Mouse (Mus musculus): Measurements from ENCODE around the gene AL607142.1.

Gene AL607142.1

GRCm38 (mm10) chr4:120032984-120033355, 31.8 kb upstream of the AL607142.1 start:
- Histone ChIP-seq H3K9me3 (ENCODE audit: low read length) (no peaks in the 10 kb centered on the region), H3K4me3 (replicated peaks; ENCODE audit: low read length) (peak overlapping the region; percentile 82), H3K27me3 (ENCODE audit: insufficient read depth, low read length) (peaks cover 74% of the 10 kb centered on the region), H3K4me1 (replicated peaks; ENCODE audit: low read depth, low read length) (peaks cover 24% of the 10 kb centered on the region), H3K36me3 (ENCODE audit: insufficient read depth, low read length) (no peaks in the 10 kb centered on the region)
- TF ChIP-seq POU5F1 (IDR thresholded peaks at IDR 0.05; ENCODE audit: borderline replicate concordance, low read length) (no peak), CTCF (conservative IDR thresholded peaks at IDR 0.05; ENCODE audit: low read length) (no peak), NANOG (IDR thresholded peaks at IDR 0.05; ENCODE audit: borderline replicate concordance, low read length) (no peak)

DNA sequence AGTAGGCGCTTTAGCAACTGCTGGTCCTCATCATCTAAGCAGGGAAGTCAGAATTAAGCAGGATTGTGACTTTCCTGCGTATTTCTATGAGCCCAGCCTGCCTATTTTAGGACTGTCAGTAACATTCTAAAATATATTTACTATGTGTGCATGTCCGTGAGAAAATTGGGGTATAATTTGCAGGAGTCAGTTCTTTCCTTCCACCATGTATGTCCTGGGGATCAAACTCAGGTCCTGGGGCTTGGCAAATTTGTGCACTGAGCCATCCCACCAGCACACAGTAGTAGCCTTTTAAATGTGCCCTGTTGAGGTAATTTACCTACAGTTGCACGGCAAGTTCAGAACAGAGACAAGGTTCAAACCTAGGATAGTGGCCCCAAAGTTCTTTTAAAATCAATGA, 28.5 kb upstream of the AL607142.1 start:
- peaks cover 56% of the 10 kb centered on the region for H3K27me3 ChIP-seq (ENCODE audit: insufficient read depth, low read length)
- TF ChIP-seq CTCF (conservative IDR thresholded peaks at IDR 0.05; ENCODE audit: low read length) = no peak
- no peak for TF ChIP-seq POU5F1 (IDR thresholded peaks at IDR 0.05; ENCODE audit: borderline replicate concordance, low read length)
- TF ChIP-seq NANOG (IDR thresholded peaks at IDR 0.05; ENCODE audit: borderline replicate concordance, low read length) = no peak

GRCm38 (mm10) chr4:120037007-120037406, 27.8 kb upstream of the AL607142.1 start:
- no peaks in the 10 kb centered on the region for H3K36me3 ChIP-seq (ENCODE audit: insufficient read depth, low read length)
- no peak for TF ChIP-seq CTCF (conservative IDR thresholded peaks at IDR 0.05; ENCODE audit: low read length)
- TF ChIP-seq NANOG (IDR thresholded peaks at IDR 0.05; ENCODE audit: borderline replicate concordance, low read length) = no peak
- TF ChIP-seq POU5F1 (IDR thresholded peaks at IDR 0.05; ENCODE audit: borderline replicate concordance, low read length) = no peak
- H3K4me1 ChIP-seq (replicated peaks; ENCODE audit: low read depth, low read length) = peaks cover 21% of the 10 kb centered on the region
- peaks cover 49% of the 10 kb centered on the region for H3K27me3 ChIP-seq (ENCODE audit: insufficient read depth, low read length)
- no peak overlapping the region for H3K4me3 ChIP-seq (replicated peaks; ENCODE audit: low read length)
- no peaks in the 10 kb centered on the region for H3K9me3 ChIP-seq (ENCODE audit: low read length)

More for the DNA sequence above, 28.5 kb upstream of the AL607142.1 start:
- peaks cover 24% of the 10 kb centered on the region for H3K4me1 ChIP-seq (replicated peaks; ENCODE audit: low read depth, low read length)
- H3K9me3 ChIP-seq (ENCODE audit: low read length) = no peaks in the 10 kb centered on the region
- H3K4me3 ChIP-seq (replicated peaks; ENCODE audit: low read length) = no peak overlapping the region
- H3K36me3 ChIP-seq (ENCODE audit: insufficient read depth, low read length) = no peaks in the 10 kb centered on the region

DNA sequence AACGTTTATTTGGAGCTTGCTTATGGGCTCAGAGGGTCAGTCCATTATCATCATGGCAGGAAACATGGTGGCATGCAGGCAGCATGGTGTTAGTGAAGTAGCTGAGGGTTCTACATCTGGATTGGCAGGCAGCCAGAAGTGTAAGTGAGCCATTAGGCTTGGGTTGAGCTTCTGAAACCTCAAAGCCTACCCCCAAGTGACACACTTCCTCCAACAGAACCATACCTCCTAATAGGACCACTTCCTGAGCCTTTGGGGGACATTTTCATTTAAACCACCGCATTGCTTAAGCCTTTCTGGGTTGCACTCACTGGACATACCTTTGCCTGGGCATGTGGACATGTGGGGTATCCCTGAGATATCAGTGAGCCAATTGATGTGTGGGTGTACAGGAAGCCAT, 23.3 kb upstream of the AL607142.1 start:
- Histone ChIP-seq H3K9me3 (ENCODE audit: low read length) (no peaks in the 10 kb centered on the region), H3K4me1 (replicated peaks; ENCODE audit: low read depth, low read length) (peaks cover 13% of the 10 kb centered on the region), H3K36me3 (ENCODE audit: insufficient read depth, low read length) (no peaks in the 10 kb centered on the region), H3K4me3 (replicated peaks; ENCODE audit: low read length) (no peak overlapping the region), H3K27me3 (ENCODE audit: insufficient read depth, low read length) (peaks cover 12% of the 10 kb centered on the region)
- TF ChIP-seq POU5F1 (IDR thresholded peaks at IDR 0.05; ENCODE audit: borderline replicate concordance, low read length) = no peak
- no peak for TF ChIP-seq NANOG (IDR thresholded peaks at IDR 0.05; ENCODE audit: borderline replicate concordance, low read length)
- TF ChIP-seq CTCF (conservative IDR thresholded peaks at IDR 0.05; ENCODE audit: low read length) = no peak

GRCm38 (mm10) chr4:120042480-120042879, 22.3 kb upstream of the AL607142.1 start:
- TF ChIP-seq CTCF (conservative IDR thresholded peaks at IDR 0.05; ENCODE audit: low read length) (no peak), NANOG (IDR thresholded peaks at IDR 0.05; ENCODE audit: borderline replicate concordance, low read length) (no peak), POU5F1 (IDR thresholded peaks at IDR 0.05; ENCODE audit: borderline replicate concordance, low read length) (no peak)
- no peaks in the 10 kb centered on the region for H3K36me3 ChIP-seq (ENCODE audit: insufficient read depth, low read length)
- no peak overlapping the region for H3K4me3 ChIP-seq (replicated peaks; ENCODE audit: low read length)
- peaks cover 12% of the 10 kb centered on the region for H3K27me3 ChIP-seq (ENCODE audit: insufficient read depth, low read length)
- H3K4me1 ChIP-seq (replicated peaks; ENCODE audit: low read depth, low read length) = peaks cover 10% of the 10 kb centered on the region
- H3K9me3 ChIP-seq (ENCODE audit: low read length) = no peaks in the 10 kb centered on the region

DNA sequence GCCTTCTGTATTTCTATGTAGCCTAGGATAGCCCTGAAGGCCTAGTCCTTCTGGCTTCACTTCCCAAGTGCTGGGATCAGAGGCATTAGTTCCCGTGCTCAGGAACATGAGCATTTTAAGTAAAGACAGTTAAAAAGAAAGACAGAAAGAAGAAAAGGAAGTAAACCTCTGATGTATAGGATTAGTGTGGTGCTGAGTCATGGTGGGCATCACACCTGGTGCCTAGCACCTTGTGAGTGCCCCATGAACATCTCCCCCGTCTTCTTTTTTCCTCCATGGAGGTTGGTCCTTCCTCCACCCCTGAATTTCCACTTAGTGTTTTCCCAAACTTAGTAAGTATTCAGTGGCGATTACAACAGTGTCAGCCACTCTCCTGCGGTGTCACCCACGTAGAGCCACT, 20.2 kb upstream of the AL607142.1 start:
- TF ChIP-seq POU5F1 (IDR thresholded peaks at IDR 0.05; ENCODE audit: borderline replicate concordance, low read length) (no peak), CTCF (conservative IDR thresholded peaks at IDR 0.05; ENCODE audit: low read length) (no peak), NANOG (IDR thresholded peaks at IDR 0.05; ENCODE audit: borderline replicate concordance, low read length) (no peak)

DNA sequence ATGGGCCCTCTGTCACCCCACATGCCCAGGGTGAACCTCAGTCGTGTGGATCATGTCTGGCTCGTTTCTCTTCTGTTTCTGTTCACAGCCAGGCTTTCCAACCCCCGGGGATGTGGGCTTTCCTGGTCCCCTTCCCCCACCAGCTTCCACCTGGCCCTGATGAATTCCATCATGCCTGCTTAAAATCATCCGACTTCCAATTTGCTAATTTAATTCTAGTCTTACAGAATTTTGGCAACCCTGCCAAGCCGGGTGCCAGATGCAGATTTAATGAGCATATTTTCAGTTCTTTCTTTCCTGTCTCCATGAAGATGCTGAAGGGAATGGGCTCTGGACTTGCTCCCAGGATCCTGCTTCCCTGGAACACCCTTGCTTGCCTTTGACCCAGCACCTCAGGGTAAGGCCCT, 19.7 kb upstream of the AL607142.1 start:
- Histone ChIP-seq H3K4me1 (replicated peaks; ENCODE audit: low read depth, low read length) (0 out of 2 replicates have a peak, but pooled peaks cover 5% of the 10 kb centered on the region), H3K27me3 (ENCODE audit: insufficient read depth, low read length) (0 out of 2 replicates have a peak, but pooled peaks cover 3% of the 10 kb centered on the region), H3K4me3 (replicated peaks; ENCODE audit: low read length) (no peak overlapping the region), H3K36me3 (ENCODE audit: insufficient read depth, low read length) (no peaks in the 10 kb centered on the region), H3K9me3 (ENCODE audit: low read length) (no peaks in the 10 kb centered on the region)
- TF ChIP-seq CTCF (conservative IDR thresholded peaks at IDR 0.05; ENCODE audit: low read length) (no peak), POU5F1 (IDR thresholded peaks at IDR 0.05; ENCODE audit: borderline replicate concordance, low read length) (no peak), NANOG (IDR thresholded peaks at IDR 0.05; ENCODE audit: borderline replicate concordance, low read length) (no peak)

More for the DNA sequence above, 20.2 kb upstream of the AL607142.1 start:
- 0 out of 2 replicates have a peak, but pooled peaks cover 3% of the 10 kb centered on the region for H3K27me3 ChIP-seq (ENCODE audit: insufficient read depth, low read length)
- H3K36me3 ChIP-seq (ENCODE audit: insufficient read depth, low read length) = no peaks in the 10 kb centered on the region
- H3K4me1 ChIP-seq (replicated peaks; ENCODE audit: low read depth, low read length) = 0 out of 2 replicates have a peak, but pooled peaks cover 5% of the 10 kb centered on the region
- H3K4me3 ChIP-seq (replicated peaks; ENCODE audit: low read length) = no peak overlapping the region
- no peaks in the 10 kb centered on the region for H3K9me3 ChIP-seq (ENCODE audit: low read length)

DNA sequence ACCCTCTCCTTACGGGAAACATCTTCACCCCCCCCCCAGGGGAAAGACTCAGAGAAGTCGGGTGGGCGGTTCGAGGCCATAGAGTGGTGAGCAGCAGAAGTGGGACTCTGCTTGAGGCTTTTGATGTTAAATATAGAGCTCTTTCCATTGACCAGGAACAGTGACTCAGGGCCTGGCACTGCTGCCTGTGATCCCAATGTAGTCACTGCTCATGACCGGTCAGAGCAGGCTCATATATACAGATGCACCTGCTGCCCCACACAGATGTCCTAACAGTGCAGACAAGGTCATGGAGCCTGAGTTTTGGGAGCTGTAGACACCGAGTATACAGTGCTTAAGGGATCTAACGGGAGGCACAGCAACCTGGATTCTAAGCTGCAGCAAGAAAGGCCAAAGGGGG, 18.9 kb upstream of the AL607142.1 start:
- H3K36me3 ChIP-seq (ENCODE audit: insufficient read depth, low read length) = no peaks in the 10 kb centered on the region
- no peak overlapping the region for H3K4me3 ChIP-seq (replicated peaks; ENCODE audit: low read length)
- H3K9me3 ChIP-seq (ENCODE audit: low read length) = no peaks in the 10 kb centered on the region
- H3K27me3 ChIP-seq (ENCODE audit: insufficient read depth, low read length) = 0 out of 2 replicates have a peak, but pooled peaks cover 3% of the 10 kb centered on the region
- TF ChIP-seq POU5F1 (IDR thresholded peaks at IDR 0.05; ENCODE audit: borderline replicate concordance, low read length) = no peak
- H3K4me1 ChIP-seq (replicated peaks; ENCODE audit: low read depth, low read length) = 0 out of 2 replicates have a peak, but pooled peaks cover 5% of the 10 kb centered on the region

DNA sequence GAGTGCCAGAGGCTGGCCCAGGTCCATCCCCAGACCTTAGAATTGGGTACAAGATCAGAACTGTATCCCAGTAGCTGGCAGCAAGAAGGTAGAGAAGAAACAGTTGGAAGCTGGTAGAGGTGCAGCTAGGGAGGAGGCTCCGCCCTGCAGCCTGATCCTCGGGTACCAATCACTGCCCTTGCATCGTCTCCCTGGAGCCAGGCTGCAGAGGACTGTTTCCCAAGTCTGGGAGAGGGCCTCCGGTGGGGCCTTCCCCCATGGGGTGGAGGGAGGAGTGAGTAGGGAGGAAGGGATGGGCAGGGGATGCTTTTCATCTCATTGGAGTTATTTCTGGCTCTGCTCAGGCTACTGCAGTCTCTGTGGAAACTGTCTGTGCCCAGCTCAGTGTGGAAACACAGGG, 17.7 kb upstream of the AL607142.1 start:
- Histone ChIP-seq H3K9me3 (ENCODE audit: low read length) (no peaks in the 10 kb centered on the region), H3K27me3 (ENCODE audit: insufficient read depth, low read length) (0 out of 2 replicates have a peak, but pooled peaks cover 3% of the 10 kb centered on the region), H3K36me3 (ENCODE audit: insufficient read depth, low read length) (no peaks in the 10 kb centered on the region), H3K4me1 (replicated peaks; ENCODE audit: low read depth, low read length) (0 out of 2 replicates have a peak, but pooled peaks cover 5% of the 10 kb centered on the region), H3K4me3 (replicated peaks; ENCODE audit: low read length) (no peak overlapping the region)
- TF ChIP-seq POU5F1 (IDR thresholded peaks at IDR 0.05; ENCODE audit: borderline replicate concordance, low read length) = no peak
- TF ChIP-seq CTCF (conservative IDR thresholded peaks at IDR 0.05; ENCODE audit: low read length) = no peak
- no peak for TF ChIP-seq NANOG (IDR thresholded peaks at IDR 0.05; ENCODE audit: borderline replicate concordance, low read length)
